Mouse (Mus musculus): Measurements from ENCODE around the gene Rfc4.
"Not testable (repeated sequence)": the region's sequence is repeated elsewhere in the genome, so short reads cannot be mapped to it uniquely, and the experiment has no call there.

DNA sequence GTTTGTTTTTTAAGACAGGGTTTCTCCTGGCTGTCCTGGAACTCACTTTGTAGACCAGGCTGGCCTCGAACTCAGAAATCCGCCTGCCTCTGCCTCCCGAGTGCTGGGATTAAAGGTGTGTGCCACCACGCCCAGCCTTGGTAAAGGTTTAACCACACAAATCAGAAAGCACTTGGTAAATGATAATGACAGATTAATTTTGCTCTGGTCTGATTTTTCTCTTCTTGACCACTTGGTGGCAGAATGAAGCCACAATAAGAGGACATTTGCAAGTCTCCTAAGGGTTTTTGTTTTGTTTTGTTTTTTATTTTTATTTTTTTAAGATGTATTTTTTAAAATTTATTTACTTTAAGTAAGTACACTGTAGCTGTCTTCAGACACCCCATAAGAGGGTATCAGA is 39.8 kb downstream of the Rfc4 start:
- TF ChIP-seq CTCF (conservative IDR thresholded peaks at IDR 0.05; ENCODE audit: insufficient read depth, insufficient read length, low read depth, low read length); POLR2A (IDR thresholded peaks at IDR 0.05; ENCODE audit: low read depth, low read length): not testable (repeated sequence)
